Mouse (Mus musculus) stomach, postnatal 0 days (tissue): Measurements from ENCODE around the gene Rprd1b. TPM values are rescaled to one million over a fixed set of nuclear protein-coding genes. Genes with fewer than 3 reads are reported as not detected.
"Not testable (repeated sequence)": the region's sequence is repeated elsewhere in the genome, so short reads cannot be mapped to it uniquely, and the experiment has no call there.

Experiments used
- ATAC-seq: fragments of 200-750 bp; cut with Nextera tagmentation; 2 replicates; pipeline ENCODE4 v1.8.0; 2017; ENCODE audit not compliant: low FRiP score, low TSS enrichment
- DNase-seq: peaks from one replicate; pipeline ENCODE4 v3.0.0-alpha.2; 2016; ENCODE audit warnings: low spot score
- H3K27ac ChIP-seq: fragments of 300-500 bp; sonication (generic); replicated peaks from 2 replicates; pipeline ENCODE4 v1.5.1; 2014; ENCODE audit warnings: mild to moderate bottlenecking, control low read depth
- H3K27me3 ChIP-seq: fragments of 300-500 bp; sonication (generic); 2 replicates; pipeline ENCODE4 v1.6.1; 2014; ENCODE audit warnings: low read length; ENCODE audit not compliant: control insufficient read depth, insufficient read depth
- H3K36me3 ChIP-seq: fragments of 300-500 bp; sonication (generic); 2 replicates; pipeline ENCODE4 v1.6.1; 2014; ENCODE audit warnings: low read length, mixed read lengths; ENCODE audit not compliant: control insufficient read depth, insufficient read depth
- H3K4me1 ChIP-seq: fragments of 300-500 bp; sonication (generic); replicated peaks from 2 replicates; pipeline ENCODE4 v1.6.1; 2014; ENCODE audit warnings: antibody characterized with exemption; ENCODE audit not compliant: control insufficient read depth, insufficient read depth
- H3K4me2 ChIP-seq: fragments of 300-500 bp; sonication (generic); replicated peaks from 2 replicates; pipeline ENCODE4 v1.6.1; 2014; ENCODE audit warnings: low read depth, mild to moderate bottlenecking, control low read depth, moderate library complexity
- H3K4me3 ChIP-seq: fragments of 300-500 bp; sonication (generic); 2 replicates; pipeline ENCODE4 v1.5.1; 2014; ENCODE audit warnings: low read depth, low read length, control low read depth
- H3K9ac ChIP-seq: fragments of 300-500 bp; sonication (generic); 2 replicates; pipeline ENCODE4 v1.6.1; 2014; ENCODE audit warnings: mild to moderate bottlenecking, low read length, control low read depth, mixed read lengths
- H3K9me3 ChIP-seq: fragments of 300-500 bp; sonication (generic); 2 replicates; pipeline ENCODE4 v1.6.1; 2016; ENCODE audit warnings: low read length; ENCODE audit not compliant: control insufficient read depth
- CTCF ChIP-seq: IDR thresholded peaks from 2 replicates; pipeline ENCODE4 v1.5.1; 2016; ENCODE audit warnings: antibody characterized with exemption, low read depth, mild to moderate bottlenecking, moderate library complexity
- EP300 ChIP-seq: optimal IDR thresholded peaks from 2 replicates; pipeline ENCODE3; 2016; ENCODE audit warnings: antibody characterized with exemption
- WGBS: fragments of 180-500 bp; shearing (Covaris S2); extraction: QIAGEN DNeasy Blood & Tissue Kit; methylation state at CpG from one replicate; pipeline ENCODE4 v1.1.7; 2014; 5-methylcytosine and 5-hydroxymethylcytosine counted together
- polyA plus RNA-seq: library from polyadenylated mRNA; unstranded; fragments of >200 nt; fragmentation: Nextera tagmentation; extraction: Ambion mirVana; gene quantifications from 2 replicates; pipeline ENCODE4 v1.2.1, GENCODE M21; 2015

The Rprd1b gene
- polyA plus RNA-seq, 1 experiment from 2014 or later, result 20.3 TPM

- not testable (repeated sequence) for H3K4me2 ChIP-seq, ATAC-seq, H3K4me1 ChIP-seq, DNase-seq, H3K27me3 ChIP-seq, H3K9me3 ChIP-seq, H3K9ac ChIP-seq, H3K27ac ChIP-seq, H3K36me3 ChIP-seq, H3K4me3 ChIP-seq
- peak; percentile 13; the same call in 1 of the 2 replicates for TF ChIP-seq CTCF
- 90% methylated on average over 8 of the region's 8 CpGs for WGBS
These were observed 27.1 kb downstream of the Rprd1b start for GRCm38 (mm10) chr2:158055383-158055782.

GRCm38 (mm10) chr2:158057030-158057429 is 28.7 kb downstream of the Rprd1b start:
- H3K9ac ChIP-seq, result no peak overlapping the region
- peaks cover 6% of the 10 kb centered on the region for H3K36me3 ChIP-seq
- DNase-seq, result no peak
- 87% methylated on average over 3 of the region's 3 CpGs for WGBS
- H3K27ac ChIP-seq, result no peak overlapping the region
- TF ChIP-seq CTCF, result no peak
- H3K9me3 ChIP-seq, result no peaks in the 10 kb centered on the region
- H3K4me1 ChIP-seq, result no peaks in the 10 kb centered on the region
- H3K4me3 ChIP-seq, result no peak overlapping the region
- no peaks in the 10 kb centered on the region for H3K27me3 ChIP-seq
- H3K4me2 ChIP-seq, result no peak overlapping the region
- ATAC-seq, result no peak

GRCm38 (mm10) chr2:158058534-158058933 is 30.2 kb downstream of the Rprd1b start:
- no peak for ATAC-seq
- TF ChIP-seq EP300, result no peak
- TF ChIP-seq CTCF, result no peak
- H3K9ac ChIP-seq, result no peak overlapping the region
- no peak overlapping the region for H3K4me3 ChIP-seq
- H3K36me3 ChIP-seq, result peaks cover 9% of the 10 kb centered on the region
- no peak overlapping the region for H3K4me2 ChIP-seq
- no peaks in the 10 kb centered on the region for H3K4me1 ChIP-seq
- no peaks in the 10 kb centered on the region for H3K27me3 ChIP-seq
- WGBS, result 55% methylated on average over 10 of the region's 10 CpGs
- no peak overlapping the region for H3K27ac ChIP-seq
- no peak for DNase-seq
- no peaks in the 10 kb centered on the region for H3K9me3 ChIP-seq

- no peak overlapping the region for H3K4me2 ChIP-seq
- H3K36me3 ChIP-seq, result peaks cover 9% of the 10 kb centered on the region; the same call in 1 of the 2 replicates
- H3K4me1 ChIP-seq, result no peaks in the 10 kb centered on the region
- H3K4me3 ChIP-seq, result no peak overlapping the region
- no peaks in the 10 kb centered on the region for H3K27me3 ChIP-seq
- no peak overlapping the region for H3K9ac ChIP-seq
- H3K27ac ChIP-seq, result no peak overlapping the region
- DNase-seq, result no peak
- ATAC-seq, result no peak
- no peak for TF ChIP-seq CTCF
- H3K9me3 ChIP-seq, result no peaks in the 10 kb centered on the region
- 81% methylated on average over 8 of the region's 8 CpGs for WGBS
These were observed 31.4 kb downstream of the Rprd1b start for GRCm38 (mm10) chr2:158059666-158060105.

GRCm38 (mm10) chr2:158063036-158063435 is 34.7 kb downstream of the Rprd1b start:
- peaks cover 12% of the 10 kb centered on the region; the same call in 1 of the 2 replicates for H3K36me3 ChIP-seq
- ATAC-seq (no peak), DNase-seq (no peak)
- H3K4me3 ChIP-seq, result no peak overlapping the region
- no peaks in the 10 kb centered on the region for H3K27me3 ChIP-seq
- H3K4me1 ChIP-seq, result no peaks in the 10 kb centered on the region
- no peak overlapping the region for H3K9ac ChIP-seq
- no peaks in the 10 kb centered on the region for H3K9me3 ChIP-seq
- 87% methylated on average over 3 of the region's 3 CpGs for WGBS
- TF ChIP-seq EP300, result no peak
- no peak for TF ChIP-seq CTCF
- no peak overlapping the region for H3K27ac ChIP-seq
- no peak overlapping the region for H3K4me2 ChIP-seq

GRCm38 (mm10) chr2:158064571-158065048 is 36.3 kb downstream of the Rprd1b start:
- Histone ChIP-seq H3K36me3 (peaks cover 9% of the 10 kb centered on the region; the same call in 1 of the 2 replicates), H3K27ac (no peak overlapping the region), H3K4me3 (no peak overlapping the region), H3K4me1 (no peaks in the 10 kb centered on the region), H3K27me3 (no peaks in the 10 kb centered on the region), H3K9me3 (no peaks in the 10 kb centered on the region), H3K9ac (no peak overlapping the region), H3K4me2 (no peak overlapping the region)
- WGBS, result 30% methylated on average over 3 of the region's 3 CpGs
- ATAC-seq (no peak), DNase-seq (no peak)
- peak; percentile 71 for TF ChIP-seq CTCF
- TF ChIP-seq EP300, result no peak
